Mouse (Mus musculus): ENCODE results near the gene Nmd3. TPM values are rescaled to one million over a fixed set of nuclear protein-coding genes. Genes with fewer than 3 reads are reported as not detected.

The Nmd3 gene
- polyA plus RNA-seq, 1 experiment from 2014 or later: 120 TPM

- no peak for ATAC-seq (ENCODE audit: insufficient number of reproducible peaks, low FRiP score, low TSS enrichment, low read depth)
- no peak overlapping the region for H3K9ac ChIP-seq
Measured at GRCm38 (mm10) chr3:69763630-69764565, 42.1 kb downstream of the Nmd3 start.

GRCm38 (mm10) chr3:69765206-69765605 lies 43.4 kb downstream of the Nmd3 start:
- Histone ChIP-seq H3K36me3 (0 out of 2 replicates have a peak, but pooled peaks cover under 1% of the 10 kb centered on the region), H3K4me2 (replicated peaks) (no peak overlapping the region), H3K9ac (no peak overlapping the region), H3K27ac (replicated peaks) (no peak overlapping the region), H3K4me3 (replicated peaks) (no peak overlapping the region), H3K9me3 (replicated peaks) (no peaks in the 10 kb centered on the region), H3K4me1 (no peaks in the 10 kb centered on the region), H3K27me3 (no peaks in the 10 kb centered on the region)
- WGBS: 96% methylated on average over 11 of the region's 11 CpGs
- ATAC-seq (ENCODE audit: insufficient number of reproducible peaks, low FRiP score, low TSS enrichment, low read depth): no peak

More at GRCm38 (mm10) chr3:69763630-69764565, 42.1 kb downstream of the Nmd3 start:
- Histone ChIP-seq H3K27me3 (no peaks in the 10 kb centered on the region), H3K4me1 (no peaks in the 10 kb centered on the region), H3K4me3 (replicated peaks) (no peak overlapping the region), H3K36me3 (0 out of 2 replicates have a peak, but pooled peaks cover 6% of the 10 kb centered on the region), H3K9me3 (replicated peaks) (no peaks in the 10 kb centered on the region), H3K27ac (replicated peaks) (no peak overlapping the region), H3K4me2 (replicated peaks) (no peak overlapping the region)
- 85% methylated on average over 21 of the region's 21 CpGs for WGBS

- no peaks in the 10 kb centered on the region for H3K9me3 ChIP-seq (replicated peaks)
- 81% methylated on average over 4 of the region's 4 CpGs for WGBS
- H3K36me3 ChIP-seq: no peaks in the 10 kb centered on the region
- H3K4me3 ChIP-seq (replicated peaks): no peak overlapping the region
- no peak overlapping the region for H3K9ac ChIP-seq
- no peaks in the 10 kb centered on the region for H3K27me3 ChIP-seq
- H3K4me1 ChIP-seq: no peaks in the 10 kb centered on the region
- H3K4me2 ChIP-seq (replicated peaks): no peak overlapping the region
- H3K27ac ChIP-seq (replicated peaks): no peak overlapping the region
- no peak for ATAC-seq (ENCODE audit: insufficient number of reproducible peaks, low FRiP score, low TSS enrichment, low read depth)
Measured at GRCm38 (mm10) chr3:69769150-69769549, 47.4 kb downstream of the Nmd3 start.

GRCm38 (mm10) chr3:69773356-69773755 lies 51.6 kb downstream of the Nmd3 start:
- Histone ChIP-seq H3K4me1 (no peaks in the 10 kb centered on the region), H3K27me3 (no peaks in the 10 kb centered on the region), H3K36me3 (no peaks in the 10 kb centered on the region), H3K4me3 (replicated peaks) (no peak overlapping the region), H3K9me3 (replicated peaks) (no peaks in the 10 kb centered on the region), H3K4me2 (replicated peaks) (no peak overlapping the region), H3K9ac (no peak overlapping the region), H3K27ac (replicated peaks) (no peak overlapping the region)
- 84% methylated on average over 4 of the region's 4 CpGs for WGBS
- no peak for ATAC-seq (ENCODE audit: insufficient number of reproducible peaks, low FRiP score, low TSS enrichment, low read depth)

GRCm38 (mm10) chr3:69779246-69779796 lies 57.5 kb downstream of the Nmd3 start:
- 61% methylated on average over 4 of the region's 4 CpGs for WGBS

GRCm38 (mm10) chr3:69792823-69793417 lies 71.1 kb downstream of the Nmd3 start:
- no peak overlapping the region for H3K27ac ChIP-seq (replicated peaks)
- no peaks in the 10 kb centered on the region for H3K36me3 ChIP-seq
- no peaks in the 10 kb centered on the region for H3K4me1 ChIP-seq
- WGBS: 64% methylated on average over 3 of the region's 3 CpGs
- no peaks in the 10 kb centered on the region for H3K27me3 ChIP-seq
- H3K9ac ChIP-seq: no peak overlapping the region
- ATAC-seq (ENCODE audit: insufficient number of reproducible peaks, low FRiP score, low TSS enrichment, low read depth): no peak
- H3K4me2 ChIP-seq (replicated peaks): no peak overlapping the region
- H3K9me3 ChIP-seq (replicated peaks): no peaks in the 10 kb centered on the region; the same call in 1 of the 2 replicates
- no peak overlapping the region for H3K4me3 ChIP-seq (replicated peaks)

More at GRCm38 (mm10) chr3:69779246-69779796, 57.5 kb downstream of the Nmd3 start:
- ATAC-seq (ENCODE audit: insufficient number of reproducible peaks, low FRiP score, low TSS enrichment, low read depth): no peak
- Histone ChIP-seq H3K27me3 (no peaks in the 10 kb centered on the region), H3K36me3 (no peaks in the 10 kb centered on the region), H3K4me2 (replicated peaks) (no peak overlapping the region), H3K9ac (no peak overlapping the region), H3K4me3 (replicated peaks) (no peak overlapping the region), H3K9me3 (replicated peaks) (no peaks in the 10 kb centered on the region), H3K27ac (replicated peaks) (no peak overlapping the region), H3K4me1 (no peaks in the 10 kb centered on the region)

- Histone ChIP-seq H3K9ac (no peak overlapping the region), H3K27me3 (no peaks in the 10 kb centered on the region), H3K4me2 (replicated peaks) (no peak overlapping the region), H3K36me3 (no peaks in the 10 kb centered on the region), H3K4me1 (no peaks in the 10 kb centered on the region), H3K27ac (replicated peaks) (no peak overlapping the region), H3K9me3 (replicated peaks) (no peaks in the 10 kb centered on the region; the same call in 1 of the 2 replicates), H3K4me3 (replicated peaks) (no peak overlapping the region)
- no peak for ATAC-seq (ENCODE audit: insufficient number of reproducible peaks, low FRiP score, low TSS enrichment, low read depth)
- WGBS: 73% methylated on average over 4 of the region's 4 CpGs
Measured at GRCm38 (mm10) chr3:69797533-69797932, 75.7 kb downstream of the Nmd3 start.

GRCm38 (mm10) chr3:69797969-69798368 lies 76.2 kb downstream of the Nmd3 start:
- Histone ChIP-seq H3K4me1 (no peaks in the 10 kb centered on the region), H3K36me3 (no peaks in the 10 kb centered on the region), H3K4me3 (replicated peaks) (no peak overlapping the region), H3K27me3 (no peaks in the 10 kb centered on the region), H3K27ac (replicated peaks) (no peak overlapping the region), H3K4me2 (replicated peaks) (no peak overlapping the region), H3K9me3 (replicated peaks) (no peaks in the 10 kb centered on the region; the same call in 1 of the 2 replicates), H3K9ac (no peak overlapping the region)
- WGBS: 85% methylated on average over 2 of the region's 2 CpGs
- no peak for ATAC-seq (ENCODE audit: insufficient number of reproducible peaks, low FRiP score, low TSS enrichment, low read depth)

- no peak overlapping the region for H3K4me2 ChIP-seq (replicated peaks)
- WGBS: 65% methylated on average over 1 of the region's 1 CpGs
- no peaks in the 10 kb centered on the region for H3K36me3 ChIP-seq
- no peaks in the 10 kb centered on the region for H3K9me3 ChIP-seq (replicated peaks)
- H3K27ac ChIP-seq (replicated peaks): no peak overlapping the region
- no peak for ATAC-seq (ENCODE audit: insufficient number of reproducible peaks, low FRiP score, low TSS enrichment, low read depth)
- H3K9ac ChIP-seq: no peak overlapping the region
- H3K4me3 ChIP-seq (replicated peaks): no peak overlapping the region
- H3K4me1 ChIP-seq: no peaks in the 10 kb centered on the region
- no peaks in the 10 kb centered on the region for H3K27me3 ChIP-seq
Measured at GRCm38 (mm10) chr3:69799096-69799495, 77.3 kb downstream of the Nmd3 start.

GRCm38 (mm10) chr3:69800829-69801384 lies 79.1 kb downstream of the Nmd3 start:
- H3K4me2 ChIP-seq (replicated peaks): no peak overlapping the region
- H3K27me3 ChIP-seq: no peaks in the 10 kb centered on the region
- no peak overlapping the region for H3K9ac ChIP-seq
- no peak for ATAC-seq (ENCODE audit: insufficient number of reproducible peaks, low FRiP score, low TSS enrichment, low read depth)
- no peaks in the 10 kb centered on the region for H3K36me3 ChIP-seq
- H3K27ac ChIP-seq (replicated peaks): no peak overlapping the region
- H3K4me1 ChIP-seq: no peaks in the 10 kb centered on the region
- H3K9me3 ChIP-seq (replicated peaks): no peaks in the 10 kb centered on the region
- WGBS: 68% methylated on average over 7 of the region's 7 CpGs
- H3K4me3 ChIP-seq (replicated peaks): no peak overlapping the region

- Histone ChIP-seq H3K4me1 (no peaks in the 10 kb centered on the region), H3K4me3 (replicated peaks) (no peak overlapping the region), H3K27ac (replicated peaks) (no peak overlapping the region), H3K27me3 (no peaks in the 10 kb centered on the region), H3K36me3 (no peaks in the 10 kb centered on the region), H3K9ac (no peak overlapping the region), H3K9me3 (replicated peaks) (no peaks in the 10 kb centered on the region), H3K4me2 (replicated peaks) (no peak overlapping the region)
- no peak for ATAC-seq (ENCODE audit: insufficient number of reproducible peaks, low FRiP score, low TSS enrichment, low read depth)
- 65% methylated on average over 1 of the region's 1 CpGs for WGBS
Measured at GRCm38 (mm10) chr3:69803137-69803536, 81.4 kb downstream of the Nmd3 start.

Data from embryonic facial prominence, embryonic 15.5 days (tissue).